Mouse (Mus musculus): ENCODE measurements around the gene Ankrd22.

Gene Ankrd22

DNA sequence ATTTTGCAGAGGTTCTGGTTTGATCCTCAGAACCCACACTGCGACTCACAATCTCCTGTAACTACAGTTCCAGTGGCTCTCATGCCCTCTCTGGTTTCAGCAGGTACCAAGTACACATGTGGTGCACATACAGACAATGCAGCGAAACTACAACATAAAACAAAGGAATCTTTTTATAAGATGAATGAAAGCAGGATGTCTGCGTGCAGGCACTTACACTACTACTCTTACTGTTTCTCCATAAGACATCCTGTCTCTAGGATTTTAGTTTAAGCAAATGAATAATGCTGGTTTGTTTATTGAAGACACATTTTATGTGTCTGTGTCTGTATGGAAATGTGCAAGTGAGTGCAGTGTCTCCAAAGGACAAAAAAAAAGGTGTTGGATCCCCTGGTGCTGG is 15.4 kb upstream of the Ankrd22 start:
- no peak for DNase-seq (ENCODE audit: low spot score in 2 of 2)

- no peak for DNase-seq (ENCODE audit: low spot score in 2 of 2)
These were observed 14.5 kb upstream of the Ankrd22 start for GRCm38 (mm10) chr19:34180316-34180715.

GRCm38 (mm10) chr19:34179136-34179535 is 13.3 kb upstream of the Ankrd22 start:
- DNase-seq (ENCODE audit: low spot score in 2 of 2), result no peak

GRCm38 (mm10) chr19:34174004-34174403 is 8.2 kb upstream of the Ankrd22 start:
- DNase-seq (ENCODE audit: low spot score in 2 of 2), result no peak

- no peak for DNase-seq (ENCODE audit: low spot score in 2 of 2)
These were observed 5.3 kb upstream of the Ankrd22 start for GRCm38 (mm10) chr19:34171167-34171566.

DNA sequence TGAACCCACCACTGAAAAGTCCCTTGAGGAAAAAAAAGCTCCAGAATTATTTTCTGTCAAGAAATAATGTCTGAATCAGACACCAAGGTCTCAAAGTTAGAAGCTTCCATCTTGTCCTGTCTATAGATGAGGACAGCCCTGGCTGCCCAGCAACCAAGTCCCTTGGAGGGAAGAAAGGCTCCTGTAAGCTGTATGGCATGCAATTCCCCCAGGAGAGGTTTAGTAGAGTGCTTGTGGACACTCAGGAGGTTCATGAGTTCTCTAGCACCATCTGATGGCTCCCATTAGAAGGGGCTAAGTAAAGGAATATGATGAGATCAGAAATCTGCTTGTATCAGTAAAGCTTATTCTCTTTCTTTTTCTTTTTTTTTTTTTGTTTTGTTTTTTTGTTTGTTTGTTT is 3.3 kb upstream of the Ankrd22 start:
- no peak for DNase-seq (ENCODE audit: low spot score in 2 of 2)

DNA sequence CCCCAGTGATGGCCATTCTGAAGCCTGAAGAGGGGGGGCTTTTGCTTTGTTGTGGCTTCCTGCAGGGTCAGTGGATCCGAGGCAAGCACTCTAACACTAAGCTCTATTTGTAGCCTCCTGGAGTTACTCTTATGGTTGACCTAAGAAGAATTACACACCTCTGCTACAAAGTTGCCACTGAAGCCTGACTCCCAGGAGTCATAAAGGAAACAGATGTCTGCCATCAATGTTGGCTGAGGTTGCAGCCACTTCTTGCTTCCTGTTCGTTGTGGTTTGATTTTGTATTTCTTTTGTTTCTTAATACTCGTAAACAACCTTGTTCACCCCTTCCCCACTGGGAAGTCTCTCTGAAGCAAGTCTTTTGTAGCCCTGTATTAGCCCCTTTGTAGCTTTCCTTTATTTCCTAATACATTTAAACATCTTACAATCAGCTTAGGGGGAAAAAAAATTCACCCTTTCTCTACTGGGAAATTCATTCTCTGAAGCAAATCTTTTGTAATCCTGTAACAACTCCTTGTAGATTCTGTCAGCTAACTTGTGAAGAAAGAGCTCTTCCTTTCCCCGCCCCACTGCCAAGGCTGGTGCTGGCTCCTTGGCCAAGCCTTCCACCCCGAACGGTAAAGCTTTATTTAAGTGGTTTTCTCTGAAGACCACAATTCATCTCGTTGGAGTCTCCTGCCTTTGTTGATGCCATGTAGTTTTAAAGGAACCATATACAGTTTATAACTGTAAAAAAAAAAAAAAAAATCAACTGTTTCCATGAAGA is 2.2 kb upstream of the Ankrd22 start:
- no peak for DNase-seq (ENCODE audit: low spot score in 2 of 2)

GRCm38 (mm10) chr19:34166386-34166785 is 533 bp upstream of the Ankrd22 start:
- DNase-seq (ENCODE audit: low spot score in 2 of 2), result no peak

- no peak for DNase-seq (ENCODE audit: low spot score in 2 of 2)
These were observed 3.2 kb downstream of the Ankrd22 start for GRCm38 (mm10) chr19:34162693-34163092.

GRCm38 (mm10) chr19:34153263-34154144 is 12.3 kb downstream of the Ankrd22 start:
- no peak for DNase-seq (ENCODE audit: low spot score in 2 of 2)

- no peak for DNase-seq (ENCODE audit: low spot score in 2 of 2)
These were observed 13.9 kb downstream of the Ankrd22 start for GRCm38 (mm10) chr19:34151909-34152308.

DNA sequence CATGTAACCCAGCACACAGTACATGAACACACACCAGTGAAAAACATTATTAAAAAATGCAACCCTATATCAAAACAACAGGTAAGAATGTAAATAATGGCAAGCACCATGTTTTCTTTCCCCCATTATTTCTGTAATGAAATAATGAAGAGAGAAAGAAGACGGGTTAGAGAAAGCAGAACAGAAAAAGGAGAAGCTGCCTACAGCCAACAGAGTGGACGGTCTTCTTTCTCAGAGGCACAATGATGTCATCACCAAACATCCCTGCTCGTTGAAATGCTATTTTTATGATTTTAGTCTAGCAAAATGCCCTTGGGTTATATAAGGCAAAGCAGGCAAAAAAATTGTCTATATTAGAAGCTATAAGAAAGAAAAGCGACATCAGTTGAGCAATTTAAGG is 17.4 kb downstream of the Ankrd22 start:
- DNase-seq (ENCODE audit: low spot score in 2 of 2), result no peak

GRCm38 (mm10) chr19:34139431-34140046 is 26.3 kb downstream of the Ankrd22 start:
- DNase-seq (ENCODE audit: low spot score in 2 of 2), result no peak

DNA sequence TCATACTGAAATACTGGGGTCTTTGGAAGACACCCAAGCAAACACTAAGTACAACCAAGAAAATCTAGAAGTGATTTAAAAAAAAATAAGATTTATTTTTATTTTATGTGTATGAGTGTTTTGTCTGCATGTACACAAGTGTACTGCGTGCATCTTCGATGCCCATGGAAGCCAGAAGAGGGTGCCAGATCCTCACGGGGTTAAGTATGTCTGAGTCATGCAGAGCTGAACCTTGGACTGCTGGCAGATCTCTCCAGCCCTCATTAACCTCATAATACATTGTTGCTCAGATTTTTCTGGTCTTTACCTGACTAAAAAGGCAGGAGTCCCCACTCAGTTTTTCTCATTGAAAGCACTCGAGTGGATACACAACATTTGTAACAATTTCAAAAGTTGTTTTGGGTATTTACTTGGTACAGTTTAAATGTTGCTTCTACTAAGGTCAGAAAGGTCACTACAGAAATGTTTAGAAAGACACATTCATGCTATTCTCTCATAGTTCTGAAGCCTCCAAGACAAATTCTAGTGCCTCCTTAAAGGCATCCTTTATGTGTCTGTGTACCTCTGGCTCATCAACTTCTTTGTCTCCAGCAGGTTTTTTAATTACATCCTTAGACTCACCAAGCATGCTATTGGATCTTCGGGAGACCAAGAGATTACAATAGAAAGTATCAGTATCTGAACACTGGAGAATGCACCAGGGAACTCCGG is 27.0 kb downstream of the Ankrd22 start:
- no peak for DNase-seq (ENCODE audit: low spot score in 2 of 2)

DNA sequence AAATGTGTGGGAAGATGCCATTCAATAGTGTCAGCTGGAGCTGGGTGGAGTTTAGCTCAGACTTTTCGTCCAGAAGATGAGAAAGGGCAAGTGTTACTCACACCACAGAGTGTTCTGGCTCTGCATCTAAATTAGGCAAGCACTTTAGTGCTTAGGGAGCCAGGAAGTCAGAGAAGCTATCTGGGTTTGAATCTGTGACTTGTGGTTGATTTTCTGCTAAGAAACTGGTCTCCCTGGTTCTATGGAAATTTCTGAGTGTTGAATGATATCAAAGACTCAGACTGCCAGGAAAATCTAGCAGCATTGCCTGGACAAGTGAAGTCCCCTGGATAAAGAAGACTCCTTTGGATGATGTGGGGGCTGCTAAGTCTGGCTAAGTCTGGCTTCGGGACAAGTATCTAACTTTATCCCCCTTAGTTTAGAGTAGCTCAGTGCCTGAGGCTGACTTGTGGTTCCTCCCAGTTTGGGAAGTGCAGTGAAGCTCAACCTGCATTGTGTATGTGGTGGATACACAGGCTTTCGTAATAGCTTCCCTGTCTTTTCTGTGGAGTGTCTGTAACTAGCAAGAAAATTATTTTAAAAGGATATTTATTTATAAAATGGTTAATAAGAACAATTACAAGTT is 45.6 kb downstream of the Ankrd22 start:
- no peak for DNase-seq (ENCODE audit: low spot score in 2 of 2)

DNA sequence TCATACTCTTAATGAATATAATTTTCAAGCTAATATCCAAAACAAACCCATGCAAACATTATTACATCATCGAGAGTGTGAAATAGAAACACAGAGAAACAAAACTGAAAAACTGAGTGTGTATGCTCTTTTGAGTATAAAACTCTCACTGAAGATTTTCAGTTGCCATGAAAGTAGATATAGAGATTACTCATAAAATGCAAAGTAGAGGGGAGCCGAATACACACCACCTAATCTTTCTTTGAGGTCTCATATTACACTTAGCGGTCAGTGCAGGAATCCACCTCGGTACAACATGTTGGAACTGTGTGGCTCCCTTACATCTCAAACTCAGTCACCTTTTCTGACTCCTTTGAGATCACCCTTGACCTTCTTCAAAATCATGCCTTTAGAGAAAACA is 46.2 kb downstream of the Ankrd22 start:
- DNase-seq (ENCODE audit: low spot score in 2 of 2), result no peak

GRCm38 (mm10) chr19:34119102-34119501 is 46.8 kb downstream of the Ankrd22 start:
- DNase-seq (ENCODE audit: low spot score in 2 of 2), result no peak

DNA sequence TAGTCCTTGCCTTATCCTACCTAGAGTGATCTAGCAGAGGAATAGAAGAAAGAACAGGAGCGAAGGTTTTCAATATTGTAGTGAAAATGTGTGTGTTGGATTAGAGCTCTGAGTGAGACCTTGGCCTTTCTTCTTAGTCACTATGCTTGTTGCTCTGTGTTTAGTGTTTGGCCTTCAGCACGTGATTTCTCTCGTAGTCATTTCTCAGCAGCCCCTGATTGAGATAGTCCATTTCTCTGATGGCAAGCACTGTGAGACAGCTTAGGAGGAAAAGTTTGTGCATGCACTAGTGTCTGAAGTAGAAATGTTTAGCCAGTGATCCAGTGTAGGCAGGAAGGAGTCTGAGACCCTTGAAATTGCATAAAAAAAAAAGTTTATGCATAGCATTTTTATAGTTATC is 61.0 kb downstream of the Ankrd22 start:
- DNase-seq (ENCODE audit: low spot score in 2 of 2), result no peak

DNA sequence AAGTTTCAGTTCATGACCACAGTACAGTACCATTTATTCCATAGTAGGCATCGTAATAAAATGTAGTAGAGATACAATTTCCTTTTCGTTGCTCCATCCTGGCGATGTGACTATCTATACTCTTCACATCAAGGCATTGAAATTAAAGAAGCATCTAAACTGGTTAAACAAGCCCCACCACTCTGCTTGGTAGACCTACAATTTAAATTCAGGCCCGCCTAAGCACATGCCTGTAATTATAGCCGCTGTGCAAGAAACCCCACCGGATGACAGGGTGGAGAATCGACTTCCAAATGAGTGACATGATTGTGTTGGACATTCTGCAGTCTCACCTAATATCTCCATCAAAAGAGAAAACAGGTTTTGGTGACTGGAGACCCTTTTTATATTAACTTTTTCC is 64.0 kb downstream of the Ankrd22 start:
- no peak for DNase-seq (ENCODE audit: low spot score in 2 of 2)

- DNase-seq (ENCODE audit: low spot score in 2 of 2), result no peak
These were observed 65.2 kb downstream of the Ankrd22 start, which contains the start of gene Lipm for GRCm38 (mm10) chr19:34100633-34101032. Gene Lipm, plus strand, starts transcription at chr19:34100933.

DNA sequence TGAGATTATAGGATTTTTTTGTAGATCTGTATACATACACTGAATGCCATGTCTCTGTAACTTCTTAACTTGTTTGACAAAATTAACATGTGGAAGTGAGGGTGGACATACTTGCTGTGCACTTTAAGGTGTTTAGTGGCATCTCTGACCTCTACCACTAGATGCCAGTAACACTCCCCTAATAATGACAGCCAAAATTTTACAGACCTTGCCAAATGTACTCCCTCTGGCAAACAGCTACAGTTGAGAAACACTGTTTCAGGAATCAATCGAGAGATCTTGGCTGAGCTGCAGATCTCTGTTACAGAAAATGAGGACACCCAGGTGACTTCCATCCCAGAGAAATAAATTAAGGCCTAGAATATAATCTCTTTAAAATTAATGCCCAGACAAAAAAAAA is 69.6 kb downstream of the Ankrd22 start:
- no peak for DNase-seq (ENCODE audit: low spot score in 2 of 2)
